Mouse (Mus musculus) hindbrain, embryonic 14.5 days (tissue): ENCODE results near the gene Pgls. TPM values are rescaled to one million over a fixed set of nuclear protein-coding genes. Genes with fewer than 3 reads are reported as not detected.

Experiments
- ATAC-seq: fragments of 200-750 bp; cut with Nextera tagmentation; 2 replicates; pipeline ENCODE4 v1.8.0; 2017; ENCODE audit warnings: moderate number of reproducible peaks, mild to moderate bottlenecking, moderate TSS enrichment, moderate library complexity; ENCODE audit not compliant: low FRiP score
- DNase-seq: peaks from one replicate; pipeline ENCODE4 v3.0.0-alpha.2; 2015; ENCODE audit warnings: low spot score
- H3K27ac ChIP-seq: fragments of 300-500 bp; sonication (generic); 2 replicates; pipeline ENCODE4 v1.5.1; 2014; ENCODE audit warnings: mild to moderate bottlenecking, moderate library complexity
- H3K27me3 ChIP-seq: fragments of 300-500 bp; sonication (generic); 2 replicates; pipeline ENCODE4 v1.6.1; 2014; ENCODE audit warnings: mild to moderate bottlenecking, low read length, mixed read lengths; ENCODE audit not compliant: control insufficient read depth, insufficient read depth
- H3K36me3 ChIP-seq: fragments of 300-500 bp; sonication (generic); replicated peaks from 2 replicates; pipeline ENCODE4 v1.6.1; 2014; ENCODE audit not compliant: control insufficient read depth, insufficient read depth
- H3K4me1 ChIP-seq: fragments of 300-500 bp; sonication (generic); replicated peaks from 2 replicates; pipeline ENCODE4 v1.6.1; 2014; ENCODE audit warnings: antibody characterized with exemption, low read length, mixed read lengths; ENCODE audit not compliant: control insufficient read depth, insufficient read depth
- H3K4me2 ChIP-seq: fragments of 300-500 bp; sonication (generic); replicated peaks from 2 replicates; pipeline ENCODE4 v1.6.1; 2014; ENCODE audit warnings: mild to moderate bottlenecking, moderate library complexity
- H3K4me3 ChIP-seq: fragments of 300-500 bp; sonication (generic); replicated peaks from 2 replicates; pipeline ENCODE4 v1.5.1; 2014; ENCODE audit warnings: mild to moderate bottlenecking, low read length
- H3K9ac ChIP-seq: fragments of 300-500 bp; sonication (generic); 2 replicates; pipeline ENCODE4 v1.6.1; 2014
- H3K9me3 ChIP-seq: fragments of 300-500 bp; sonication (generic); 2 replicates; pipeline ENCODE4 v1.6.1; 2016; ENCODE audit warnings: low read length; ENCODE audit not compliant: control insufficient read depth
- WGBS: fragments of 180-500 bp; shearing (Covaris S2); extraction: QIAGEN DNeasy Blood & Tissue Kit; methylation state at CpG from one replicate; pipeline ENCODE4 v1.1.7; 2014; 5-methylcytosine and 5-hydroxymethylcytosine counted together
- polyA plus RNA-seq: library from polyadenylated mRNA; unstranded; fragments of >200 nt; fragmentation: Nextera tagmentation; extraction: Ambion mirVana; gene quantifications from 2 replicates; pipeline ENCODE4 v1.2.1, GENCODE M21; 2014

Gene Pgls
- polyA plus RNA-seq, 1 experiment from 2014 or later, result 246 TPM

DNA sequence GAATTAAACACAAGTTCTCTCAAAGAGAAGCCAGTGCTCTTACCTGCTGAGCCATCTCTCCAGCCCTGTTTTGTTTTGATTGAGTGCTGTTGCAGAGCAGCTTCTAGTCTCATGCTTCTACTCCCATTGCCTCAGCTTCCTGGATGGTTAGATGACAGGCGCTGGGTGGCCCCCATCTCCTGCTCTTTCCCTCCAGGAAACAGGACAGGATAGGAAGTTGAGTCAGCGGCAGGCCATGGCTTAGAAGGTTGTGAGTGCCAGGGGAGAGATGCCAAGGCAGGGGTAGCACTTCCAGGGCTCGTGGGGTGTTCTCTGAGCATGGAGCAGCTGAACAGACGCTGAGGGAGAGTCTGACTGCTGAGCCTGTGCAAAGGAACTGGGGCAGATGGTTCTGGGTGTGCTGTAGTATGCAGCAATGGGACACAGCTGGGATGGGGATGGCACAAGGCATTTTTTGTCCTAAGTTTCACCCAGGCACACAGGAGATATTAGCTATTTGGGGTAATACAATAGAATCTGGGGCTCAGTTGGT, 14.1 kb upstream of the Pgls start:
- Histone ChIP-seq H3K36me3 (peaks cover 23% of the 10 kb centered on the region), H3K4me1 (peaks cover 4% of the 10 kb centered on the region; the same call in 1 of the 2 replicates), H3K4me3 (no peak overlapping the region), H3K9me3 (no peaks in the 10 kb centered on the region), H3K27me3 (no peaks in the 10 kb centered on the region), H3K9ac (no peak overlapping the region), H3K27ac (no peak overlapping the region), H3K4me2 (no peak overlapping the region)
- DNase-seq (no peak), ATAC-seq (no peak)
- WGBS, result 67% methylated on average over 4 of the region's 4 CpGs

DNA sequence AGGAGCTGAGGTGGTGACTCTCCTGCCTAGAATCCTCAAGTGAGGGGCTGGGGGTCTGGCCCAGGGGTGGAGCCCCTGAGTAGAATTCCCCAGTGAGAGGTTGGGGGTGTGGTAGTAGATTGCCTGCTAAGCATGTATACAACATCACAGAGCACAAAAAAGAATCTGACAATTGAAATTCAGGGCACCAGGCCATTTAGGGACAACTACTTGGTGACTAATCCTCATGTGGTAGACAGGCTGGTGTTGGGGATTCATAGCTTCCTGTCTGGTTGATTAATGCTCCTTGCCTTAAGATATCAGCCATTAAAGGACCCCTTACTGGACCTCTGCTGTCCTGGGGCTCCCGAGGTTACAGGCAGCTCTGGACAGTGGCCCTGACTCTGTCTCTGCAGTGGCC, 13.0 kb upstream of the Pgls start:
- WGBS, result 74% methylated on average over 1 of the region's 1 CpGs
- ATAC-seq, result no peak
- Histone ChIP-seq H3K9me3 (no peaks in the 10 kb centered on the region), H3K4me1 (no peaks in the 10 kb centered on the region), H3K4me2 (no peak overlapping the region), H3K9ac (no peak overlapping the region), H3K27me3 (no peaks in the 10 kb centered on the region), H3K27ac (no peak overlapping the region), H3K36me3 (peaks cover 27% of the 10 kb centered on the region), H3K4me3 (no peak overlapping the region)
- no peak for DNase-seq

DNA sequence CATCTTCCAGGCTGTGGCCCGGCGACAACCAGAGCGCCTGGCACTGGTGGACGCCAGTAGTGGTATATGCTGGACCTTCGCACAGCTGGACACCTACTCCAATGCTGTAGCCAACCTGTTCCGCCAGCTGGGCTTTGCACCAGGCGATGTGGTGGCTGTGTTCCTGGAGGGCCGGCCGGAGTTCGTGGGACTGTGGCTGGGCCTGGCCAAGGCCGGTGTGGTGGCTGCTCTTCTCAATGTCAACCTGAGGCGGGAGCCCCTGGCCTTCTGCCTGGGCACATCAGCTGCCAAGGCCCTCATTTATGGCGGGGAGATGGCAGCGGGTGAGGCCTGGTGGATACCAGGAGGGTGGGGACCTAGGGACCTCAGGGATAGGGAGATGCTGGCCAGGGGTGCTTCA, 12.5 kb upstream of the Pgls start:
- no peak overlapping the region for H3K4me2 ChIP-seq
- H3K4me3 ChIP-seq, result no peak overlapping the region
- H3K36me3 ChIP-seq, result peaks cover 32% of the 10 kb centered on the region
- H3K4me1 ChIP-seq, result no peaks in the 10 kb centered on the region
- no peak overlapping the region for H3K27ac ChIP-seq
- no peak overlapping the region for H3K9ac ChIP-seq
- 78% methylated on average over 14 of the region's 14 CpGs for WGBS
- H3K9me3 ChIP-seq, result no peaks in the 10 kb centered on the region
- H3K27me3 ChIP-seq, result no peaks in the 10 kb centered on the region
- ATAC-seq, result no peak
- DNase-seq, result no peak

DNA sequence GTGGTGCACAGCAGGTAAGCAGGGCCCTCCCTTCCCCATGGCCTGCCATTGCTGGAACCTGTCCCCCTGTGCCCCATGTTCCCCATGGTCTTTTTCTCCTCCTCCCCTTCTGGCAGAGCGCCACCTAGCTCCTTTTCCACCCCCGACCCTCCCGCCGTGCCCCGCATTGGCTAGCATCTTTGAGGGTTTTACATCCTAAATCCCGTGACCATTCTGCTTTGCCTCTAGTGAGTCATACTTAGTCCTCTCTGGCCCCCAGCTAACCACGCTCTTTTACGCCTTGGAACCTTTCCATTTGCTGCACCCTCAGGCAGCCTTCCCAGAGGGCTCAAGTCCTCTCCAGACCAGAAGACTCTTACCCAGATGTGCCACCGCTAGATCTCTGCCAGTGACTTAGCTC, 11.8 kb upstream of the Pgls start:
- no peaks in the 10 kb centered on the region for H3K9me3 ChIP-seq
- H3K27me3 ChIP-seq, result no peaks in the 10 kb centered on the region
- no peak overlapping the region for H3K4me3 ChIP-seq
- H3K9ac ChIP-seq, result no peak overlapping the region
- H3K36me3 ChIP-seq, result peaks cover 39% of the 10 kb centered on the region
- H3K27ac ChIP-seq, result no peak overlapping the region
- H3K4me1 ChIP-seq, result no peaks in the 10 kb centered on the region
- ATAC-seq, result peak; percentile 47; the same call in 1 of the 2 replicates
- no peak for DNase-seq
- 25% methylated on average over 9 of the region's 9 CpGs for WGBS
- no peak overlapping the region for H3K4me2 ChIP-seq

DNA sequence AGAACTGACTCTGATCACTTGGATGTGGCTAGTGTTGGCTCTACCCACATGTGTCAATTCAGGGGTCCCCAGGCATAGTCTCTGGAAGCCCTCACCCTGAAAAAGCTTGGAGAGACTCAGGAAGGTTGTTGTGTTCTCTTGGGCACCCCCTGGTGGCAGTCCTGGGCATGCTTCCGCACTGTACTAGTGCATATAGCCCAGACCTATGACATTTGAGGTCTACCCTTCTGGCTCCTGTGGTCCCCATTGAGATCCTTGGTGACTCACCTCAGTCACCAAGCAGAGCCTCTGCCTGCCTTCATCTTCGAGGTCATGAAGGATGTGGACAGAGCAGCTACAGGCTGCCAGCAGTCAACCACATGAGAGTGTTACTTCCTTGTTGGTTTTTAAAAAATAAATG, 5.1 kb upstream of the Pgls start:
- H3K9ac ChIP-seq, result no peak overlapping the region
- peaks cover 45% of the 10 kb centered on the region for H3K36me3 ChIP-seq
- H3K4me3 ChIP-seq, result no peak overlapping the region
- H3K27me3 ChIP-seq, result no peaks in the 10 kb centered on the region
- H3K4me1 ChIP-seq, result peaks cover 11% of the 10 kb centered on the region
- ATAC-seq (no peak), DNase-seq (no peak)
- no peak overlapping the region for H3K27ac ChIP-seq
- no peak overlapping the region for H3K4me2 ChIP-seq
- 91% methylated on average over 2 of the region's 2 CpGs for WGBS
- H3K9me3 ChIP-seq, result no peaks in the 10 kb centered on the region

DNA sequence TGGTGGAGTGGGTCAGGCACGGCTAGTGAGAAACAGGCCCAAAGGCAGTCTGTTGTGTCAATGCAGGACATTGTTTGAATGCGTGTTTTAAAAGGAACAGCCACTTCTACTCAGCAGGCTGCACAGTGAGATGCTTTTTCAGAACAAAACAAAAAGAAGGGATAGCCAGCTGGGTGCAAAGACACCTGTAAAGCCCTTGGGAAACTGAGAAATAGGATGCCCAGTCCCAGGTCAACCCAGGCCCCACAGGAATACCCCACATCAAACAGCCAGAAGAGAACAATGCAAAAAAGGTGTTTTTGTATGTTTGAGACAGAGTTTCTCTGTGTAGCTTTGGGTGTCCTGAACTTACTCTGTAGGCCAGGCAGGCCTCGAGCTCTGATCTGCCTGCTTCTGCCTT, 3.2 kb upstream of the Pgls start:
- Histone ChIP-seq H3K4me3 (no peak overlapping the region), H3K9ac (no peak overlapping the region), H3K36me3 (peaks cover 35% of the 10 kb centered on the region), H3K4me2 (no peak overlapping the region), H3K27ac (no peak overlapping the region), H3K27me3 (no peaks in the 10 kb centered on the region), H3K9me3 (no peaks in the 10 kb centered on the region), H3K4me1 (peaks cover 22% of the 10 kb centered on the region)
- ATAC-seq (no peak), DNase-seq (no peak)
- 70% methylated on average over 3 of the region's 3 CpGs for WGBS

DNA sequence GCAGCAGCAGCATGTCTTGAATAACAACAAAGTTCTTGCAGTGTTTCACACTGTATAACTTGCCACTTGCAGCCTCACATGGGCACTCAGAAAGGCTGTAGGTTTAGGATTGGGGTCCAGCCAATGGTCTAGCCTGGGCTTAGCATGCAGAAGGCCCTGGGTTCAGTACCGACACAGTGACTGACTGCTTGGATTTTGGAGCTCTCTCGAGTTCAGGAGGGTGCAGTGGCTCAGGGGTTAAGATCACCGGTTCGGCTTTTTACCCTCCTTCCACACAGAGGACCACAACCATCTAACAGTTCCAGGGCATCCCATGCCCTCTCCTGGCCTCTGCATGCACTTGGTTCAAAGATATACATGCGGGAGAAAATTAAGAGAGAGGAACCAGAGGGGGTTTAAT, 959 bp upstream of the Pgls start:
- no peak for ATAC-seq
- Histone ChIP-seq H3K4me1 (peaks cover 26% of the 10 kb centered on the region), H3K9me3 (no peaks in the 10 kb centered on the region), H3K4me3 (peak overlapping the region; percentile 93), H3K27me3 (no peaks in the 10 kb centered on the region), H3K27ac (peak overlapping the region; percentile 99), H3K9ac (peak overlapping the region; percentile 96), H3K36me3 (peaks cover 17% of the 10 kb centered on the region), H3K4me2 (peak overlapping the region; percentile 98)
- DNase-seq, result no peak
- WGBS, result 22% methylated on average over 5 of the region's 5 CpGs

DNA sequence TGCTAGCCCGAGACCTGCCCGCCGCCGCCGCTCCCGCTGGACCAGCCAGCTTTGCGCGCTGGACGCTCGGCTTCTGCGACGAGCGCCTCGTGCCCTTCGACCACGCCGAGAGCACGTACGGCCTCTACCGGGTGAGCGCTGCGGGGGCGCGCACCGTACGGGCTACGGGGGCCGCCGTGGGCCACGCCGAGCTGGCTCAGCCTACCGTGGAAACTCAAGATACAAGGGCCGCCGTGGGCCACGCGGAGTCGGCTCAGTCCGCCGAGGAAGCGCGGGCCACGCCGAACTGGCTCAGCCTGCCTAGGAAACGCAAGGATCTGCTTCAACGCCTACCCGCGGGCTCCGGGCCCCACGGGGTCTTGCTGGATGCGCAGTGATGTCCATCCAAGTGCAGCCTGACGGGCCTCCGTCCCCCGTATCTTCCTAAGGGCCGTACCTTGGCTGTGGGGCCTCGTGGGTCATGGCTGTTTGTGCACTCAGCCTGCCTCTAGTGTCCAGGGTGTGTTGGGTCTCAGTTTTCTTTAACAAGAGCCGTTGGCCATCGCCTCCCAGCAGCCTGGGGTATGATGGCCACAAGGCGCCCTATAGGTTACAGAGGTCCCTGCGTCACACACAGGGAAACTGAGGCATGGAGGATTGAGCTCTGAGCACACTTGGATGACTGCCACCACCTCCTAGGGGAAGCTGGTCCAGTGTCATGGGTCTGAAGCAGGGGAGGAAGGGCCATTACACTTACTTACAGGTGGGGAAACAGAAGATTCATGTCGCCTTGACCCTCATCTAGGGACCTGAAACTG, 596 bp downstream of the Pgls start:
- 5% methylated on average over 59 of the region's 60 CpGs for WGBS
- peak; percentile 69 for ATAC-seq
- no peak for DNase-seq

DNA sequence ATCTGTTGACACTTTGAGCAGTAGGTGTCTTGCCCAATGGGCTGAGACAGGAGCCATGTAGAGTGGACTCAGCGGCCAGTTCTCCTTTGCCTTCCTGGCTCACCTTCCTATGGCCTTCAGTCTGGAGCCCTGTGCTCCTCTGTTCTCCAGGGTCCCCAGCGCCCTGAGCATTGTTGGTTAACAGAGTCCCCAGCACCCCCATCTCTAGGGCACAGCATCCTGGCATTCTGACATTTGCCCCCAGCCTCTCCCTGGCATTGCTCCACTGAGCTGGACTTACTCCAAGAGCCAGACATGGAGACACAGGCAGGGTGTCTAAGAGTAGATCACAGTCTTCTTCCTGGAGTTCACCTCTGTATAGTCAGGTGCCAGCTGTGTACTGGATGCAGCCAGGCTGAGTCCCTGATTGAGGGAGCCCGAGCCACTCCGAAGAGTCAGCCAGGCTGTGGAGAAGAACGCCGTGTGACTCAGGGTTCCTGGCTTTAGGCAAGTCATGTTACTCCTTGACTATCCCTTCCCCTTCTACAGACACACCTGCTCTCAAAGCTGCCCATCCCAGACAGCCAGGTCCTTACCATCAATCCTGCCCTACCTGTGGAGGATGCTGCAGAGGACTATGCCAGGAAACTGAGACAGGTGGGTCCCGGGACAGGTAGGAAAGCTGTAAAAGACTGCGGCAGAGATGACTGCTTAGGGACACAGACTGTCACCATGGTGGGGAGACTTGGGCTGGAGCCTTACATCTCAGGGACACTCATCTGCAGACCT, 1.8 kb downstream of the Pgls start:
- H3K4me2 ChIP-seq, result peak overlapping the region; percentile 98; the same call in 1 of the 2 replicates
- ATAC-seq (no peak), DNase-seq (no peak)
- H3K9ac ChIP-seq, result 0 out of 2 replicates have a peak overlapping the region, but pooled peaks have one; percentile 96
- no peak overlapping the region for H3K27ac ChIP-seq
- WGBS, result 92% methylated on average over 8 of the region's 8 CpGs
- H3K4me3 ChIP-seq, result no peak overlapping the region
- no peaks in the 10 kb centered on the region for H3K27me3 ChIP-seq
- no peaks in the 10 kb centered on the region for H3K9me3 ChIP-seq
- H3K4me1 ChIP-seq, result peaks cover 27% of the 10 kb centered on the region
- 0 out of 2 replicates have a peak, but pooled peaks cover 4% of the 10 kb centered on the region for H3K36me3 ChIP-seq

More for the DNA sequence above, 596 bp downstream of the Pgls start:
- H3K4me3 ChIP-seq, result peak overlapping the region; percentile 93
- H3K36me3 ChIP-seq, result 0 out of 2 replicates have a peak, but pooled peaks cover 4% of the 10 kb centered on the region
- H3K9ac ChIP-seq, result peak overlapping the region; percentile 96
- H3K4me2 ChIP-seq, result peak overlapping the region; percentile 98
- no peaks in the 10 kb centered on the region for H3K9me3 ChIP-seq
- H3K27ac ChIP-seq, result peak overlapping the region; percentile 99
- H3K27me3 ChIP-seq, result no peaks in the 10 kb centered on the region
- H3K4me1 ChIP-seq, result peaks cover 27% of the 10 kb centered on the region
